12 mouse cellular contexts compared by ENCODE assay signal in the genomic region with DNA sequence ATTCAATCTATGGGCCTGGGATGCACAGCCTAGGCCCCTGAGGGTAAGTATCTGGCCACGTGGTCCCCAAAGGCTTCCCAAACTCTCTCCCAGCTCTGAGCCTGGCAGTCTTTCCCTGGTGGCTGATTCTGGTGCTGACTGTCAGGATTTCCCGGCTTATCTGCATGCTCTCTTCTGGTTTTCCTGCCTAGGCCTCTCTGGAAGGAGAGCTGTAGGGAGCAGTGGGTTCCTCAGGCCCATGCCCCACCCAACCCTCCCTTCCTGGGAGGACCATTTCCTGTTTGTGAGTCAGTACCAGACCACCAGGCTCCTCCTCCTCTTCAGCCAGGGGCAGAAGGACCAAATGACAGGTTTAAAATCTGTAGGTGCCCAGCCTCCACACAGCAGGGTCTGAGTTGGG. TPM values are rescaled to one million over a fixed set of nuclear protein-coding genes. Genes with fewer than 3 reads are reported as not detected.
A peak's percentile ranks its signal among the peaks of the same experiment; 100 is the strongest.
DNase-seq lines count a peak whose midpoint lies in the region; ATAC-seq and TF ChIP-seq lines count a peak whose summit lies in the region.
"Had no signal": no experiment of that assay in that cellular context is flagged by ENCODE, and none has a peak within 500 bp of the region (broad histone marks: within the 10 kb centered on the region; RNA-seq: fewer than 3 reads in every experiment).

No protein-coding gene starts in this region.

- TF ChIP-seq CTCF in thymus, adult 2 months (IDR thresholded peaks at IDR 0.05; ENCODE audit: borderline replicate concordance, control insufficient read depth, extremely low read depth, insufficient read depth, low read length, poor library complexity) = no peak

- no peaks in the 10 kb centered on the region for H3K9me3 ChIP-seq in kidney, embryonic 16.5 days (ENCODE audit: low read length)
- H3K9me3 ChIP-seq in ES-E14 (ENCODE audit: control insufficient read depth, insufficient read depth, low read depth, low read length) = no peaks in the 10 kb centered on the region
- no peaks in the 10 kb centered on the region for H3K9me3 ChIP-seq in heart, embryonic 16.5 days (replicated peaks; ENCODE audit: control insufficient read depth, low read length)

- DNase-seq in kidney, adult 11 months = no peak
- no peak for DNase-seq in ES-E14 (ENCODE audit: low read depth, low spot score)
- peak; percentile 49 for DNase-seq in lung, postnatal 10 days
- DNase-seq in neural tube, embryonic 10.5 days (ENCODE audit: extremely low spot score, low spot score) = no peak
- DNase-seq in thymus, adult 2 months = no peak
- DNase-seq: adrenal gland, adult 8-10 months; cerebellum, adult 11 months; gastrocnemius, postnatal 14 days; thymus, postnatal 14 days had no signal

- H3K27me3 ChIP-seq in kidney, embryonic 16.5 days (ENCODE audit: insufficient read depth, low read length) = no peaks in the 10 kb centered on the region
- H3K27me3 ChIP-seq in heart, embryonic 16.5 days (ENCODE audit: control insufficient read depth, insufficient read depth, low read length) = no peaks in the 10 kb centered on the region
- H3K27me3 ChIP-seq in thymus, adult 2 months (ENCODE audit: control insufficient read depth, insufficient read depth, low read length) = no peaks in the 10 kb centered on the region

- WGBS in kidney, embryonic 16.5 days = 43% methylated on average over 2 of the region's 2 CpGs
- WGBS in heart, embryonic 16.5 days = 9% methylated on average over 2 of the region's 2 CpGs
- 56% methylated on average over 2 of the region's 2 CpGs for WGBS in thymus, adult 2 months

- H3K4me2 ChIP-seq in kidney, embryonic 16.5 days (replicated peaks; ENCODE audit: low read depth, low read length) = no peak overlapping the region
- no peak overlapping the region for H3K4me2 ChIP-seq in heart, embryonic 16.5 days (ENCODE audit: low read depth, low read length)

- no peak overlapping the region for H3K4me3 ChIP-seq in kidney, embryonic 16.5 days (ENCODE audit: low read length)
- no peak overlapping the region for H3K4me3 ChIP-seq in ES-E14 (ENCODE audit: insufficient read depth in 1 of 2, low read depth in 1 of 2, low read length in 2 of 2, poor library complexity in 1 of 2, severe bottlenecking in 1 of 2)
- no peak overlapping the region for H3K4me3 ChIP-seq in heart, embryonic 16.5 days (ENCODE audit: low read length)
- H3K4me3 ChIP-seq in thymus, adult 2 months (ENCODE audit: control insufficient read depth, insufficient read depth, low read length) = no peak overlapping the region

- TF ChIP-seq POLR2A in thymus, adult 2 months (IDR thresholded peaks at IDR 0.05; ENCODE audit: control insufficient read depth, extremely low read depth, insufficient read depth, low read length, poor library complexity) = no peak

- no peak for ATAC-seq in kidney, embryonic 16.5 days (ENCODE audit: low FRiP score, low TSS enrichment)
- ATAC-seq in heart, embryonic 16.5 days (replicated peaks; ENCODE audit: extremely low read depth, insufficient read depth, low FRiP score) = peak; percentile 51

- in situ Hi-C loops in ES-E14 (cut with MboI; ENCODE audit: low sequenced_read_pairs in 2 of 2, unreplicated experiment in 2 of 2) = no loop called here

- H3K4me1 ChIP-seq in kidney, embryonic 16.5 days (ENCODE audit: insufficient read depth, low read length) = peaks cover 28% of the 10 kb centered on the region
- H3K4me1 ChIP-seq in ES-E14 (ENCODE audit: control insufficient read depth in 2 of 2, insufficient read depth in 2 of 2, low read length in 2 of 2, poor library complexity in 1 of 2) = peaks cover 3 to 41% of the 10 kb centered on the region in 2 experiments
- peaks cover 24% of the 10 kb centered on the region for H3K4me1 ChIP-seq in heart, embryonic 16.5 days (ENCODE audit: control insufficient read depth, insufficient read depth, low read length)
- H3K4me1 ChIP-seq in thymus, adult 2 months (replicated peaks; ENCODE audit: control insufficient read depth, insufficient read depth, low read length) = no peaks in the 10 kb centered on the region

- peak overlapping the region; percentile 43; the same call in 1 of the 2 replicates for H3K27ac ChIP-seq in kidney, embryonic 16.5 days (ENCODE audit: low read length)
- peak overlapping the region; percentile 66; the same call in 1 of the 2 replicates for H3K27ac ChIP-seq in ES-E14 (ENCODE audit: insufficient read depth, low read depth, low read length, poor library complexity, severe bottlenecking)
- H3K27ac ChIP-seq in heart, embryonic 16.5 days (ENCODE audit: low read length) = peak overlapping the region; percentile 57
- H3K27ac ChIP-seq in thymus, adult 2 months (ENCODE audit: control insufficient read depth, insufficient read depth, low read length) = no peak overlapping the region

- H3K9ac ChIP-seq in kidney, embryonic 16.5 days (replicated peaks; ENCODE audit: low read length) = no peak overlapping the region
- H3K9ac ChIP-seq in ES-E14 (ENCODE audit: insufficient read depth, low read depth, low read length, poor library complexity, severe bottlenecking) = no peak overlapping the region; the same call in 1 of the 2 replicates
- H3K9ac ChIP-seq in heart, embryonic 16.5 days (ENCODE audit: low read length) = peak overlapping the region; percentile 49

- 0 out of 2 replicates have a peak, but pooled peaks cover 2% of the 10 kb centered on the region for H3K36me3 ChIP-seq in kidney, embryonic 16.5 days (ENCODE audit: insufficient read depth, low read length)
- no peaks in the 10 kb centered on the region; the same call in 1 of the 2 replicates for H3K36me3 ChIP-seq in ES-E14 (ENCODE audit: control insufficient read depth, insufficient read depth, low read length, poor library complexity, severe bottlenecking)
- H3K36me3 ChIP-seq in heart, embryonic 16.5 days (ENCODE audit: control insufficient read depth, insufficient read depth) = no peaks in the 10 kb centered on the region
- H3K36me3 ChIP-seq in thymus, adult 2 months (ENCODE audit: control insufficient read depth, insufficient read depth, low read length) = no peaks in the 10 kb centered on the region

TF ChIP-seq in ES-E14, 5 proteins besides CTCF, POLR2A, EP300 and RAD21:
- no peak for TF ChIP-seq ZC3H11A (IDR thresholded peaks at IDR 0.05; ENCODE audit: borderline replicate concordance, low read depth, low read length)
- TF ChIP-seq MAFK (IDR thresholded peaks at IDR 0.05; ENCODE audit: insufficient read depth, low read depth, low read length) = no peak
- TF ChIP-seq HCFC1 (IDR thresholded peaks at IDR 0.05; ENCODE audit: borderline replicate concordance, insufficient read depth, low read length) = no peak
- TF ChIP-seq CHD2 (IDR thresholded peaks at IDR 0.05; ENCODE audit: low read depth, low read length) = no peak
- no peak for TF ChIP-seq ZNF384 (IDR thresholded peaks at IDR 0.05; ENCODE audit: low read depth, low read length)

RNA-seq across cellular contexts. Expression of gene Sh3tc1, which starts 17.1 kb away (rescaled TPM):
- 25.2 and 27.6 TPM in 2 replicates for polyA plus RNA-seq in kidney, embryonic 16.5 days (2015; fragmentation: Nextera tagmentation; extraction: Ambion mirVana)
- total RNA-seq in ES-E14 (2012; rRNA removed) = 5.1 and 5.9 TPM in 2 replicates
- 8.3 and 10.0 TPM in 2 replicates for polyA plus RNA-seq in heart, embryonic 16.5 days (2015; fragmentation: Nextera tagmentation; extraction: Ambion mirVana)
- 4.4 and 5.2 TPM in 2 replicates for polyA plus RNA-seq in thymus, adult 2 months (2012; rRNA removed)
- total RNA-seq: megakaryocyte-erythroid progenitor cell, adult 5-6 weeks had no signal

RNA-seq across cellular contexts. Expression of gene Ablim2, which starts 35.0 kb away (rescaled TPM):
- 2.8 and 3.0 TPM in 2 replicates for polyA plus RNA-seq in kidney, embryonic 16.5 days (2015; fragmentation: Nextera tagmentation; extraction: Ambion mirVana)
- total RNA-seq in ES-E14 (2012; rRNA removed) = 0.95 and 1.6 TPM in 2 replicates
- polyA plus RNA-seq in heart, embryonic 16.5 days (2015; fragmentation: Nextera tagmentation; extraction: Ambion mirVana) = 4.7 and 7.3 TPM in 2 replicates
- polyA plus RNA-seq in thymus, adult 2 months (2012; rRNA removed) = 4.0 and 4.5 TPM in 2 replicates

RNA-seq across cellular contexts. Expression of gene Htra3, which starts 43.1 kb away (rescaled TPM):
- polyA plus RNA-seq in kidney, embryonic 16.5 days (2015; fragmentation: Nextera tagmentation; extraction: Ambion mirVana) = 16.9 and 18.4 TPM in 2 replicates
- 0.16 and 0.71 TPM in 2 replicates for total RNA-seq in ES-E14 (2012; rRNA removed)
- polyA plus RNA-seq in heart, embryonic 16.5 days (2015; fragmentation: Nextera tagmentation; extraction: Ambion mirVana) = 16.3 and 17.2 TPM in 2 replicates
- 24.1 and 37.3 TPM in 2 replicates for polyA plus RNA-seq in thymus, adult 2 months (2012; rRNA removed)
- total RNA-seq: megakaryocyte-erythroid progenitor cell, adult 5-6 weeks had no signal
